Mouse (Mus musculus) olfactory bulb, adult 2 months (tissue): ENCODE data around the gene Vegfd. TPM values are rescaled to one million over a fixed set of nuclear protein-coding genes. Genes with fewer than 3 reads are reported as not detected.

Experiments
- H3K27ac ChIP-seq: fragments of 200-500 bp; 2 replicates; pipeline ENCODE4 v1.5.1; 2012; ENCODE audit warnings: low read depth, low read length; ENCODE audit not compliant: insufficient read depth
- H3K4me1 ChIP-seq: fragments of 200-500 bp; 2 replicates; pipeline ENCODE4 v1.6.1; 2012; ENCODE audit warnings: low read length; ENCODE audit not compliant: control insufficient read depth, insufficient read depth
- H3K4me3 ChIP-seq: fragments of 200-500 bp; 2 replicates; pipeline ENCODE4 v1.5.1; 2012; ENCODE audit warnings: mild to moderate bottlenecking, low read depth, low read length, moderate library complexity; ENCODE audit not compliant: insufficient read depth
- CTCF ChIP-seq: fragments of 200-500 bp; IDR thresholded peaks from 2 replicates; pipeline ENCODE4 v1.5.1; 2012; ENCODE audit warnings: low read depth, mild to moderate bottlenecking, low read length, moderate library complexity; ENCODE audit not compliant: insufficient read depth
- POLR2A ChIP-seq: fragments of 200-500 bp; IDR thresholded peaks from 2 replicates; pipeline ENCODE4 v1.6.1; 2012; ENCODE audit warnings: mild to moderate bottlenecking, low read depth, low read length, moderate library complexity; ENCODE audit not compliant: insufficient read depth
- WGBS: fragments of 180-500 bp; shearing (Covaris S2); methylation state at CpG from one replicate; pipeline ENCODE4 v1.1.7; 2018; 5-methylcytosine and 5-hydroxymethylcytosine counted together
- polyA plus RNA-seq: library from polyadenylated mRNA; stranded (reverse); fragments of >200 nt; gene quantifications from 2 replicates; pipeline ENCODE4 v1.2.4, GENCODE M21; 2012; ENCODE audit warnings: low replicate concordance; ENCODE audit not compliant: missing spikeins, insufficient read depth, insufficient read length

The Vegfd gene
- polyA plus RNA-seq, 1 experiment, result not detected

GRCm38 (mm10) chrX:164410562-164410961 is 37.4 kb downstream of the Vegfd start:
- 88% methylated on average over 1 of the region's 1 CpGs for WGBS
- no peak overlapping the region for H3K27ac ChIP-seq
- no peak overlapping the region for H3K4me3 ChIP-seq
- no peaks in the 10 kb centered on the region for H3K4me1 ChIP-seq
- TF ChIP-seq CTCF (no peak), POLR2A (no peak)

DNA sequence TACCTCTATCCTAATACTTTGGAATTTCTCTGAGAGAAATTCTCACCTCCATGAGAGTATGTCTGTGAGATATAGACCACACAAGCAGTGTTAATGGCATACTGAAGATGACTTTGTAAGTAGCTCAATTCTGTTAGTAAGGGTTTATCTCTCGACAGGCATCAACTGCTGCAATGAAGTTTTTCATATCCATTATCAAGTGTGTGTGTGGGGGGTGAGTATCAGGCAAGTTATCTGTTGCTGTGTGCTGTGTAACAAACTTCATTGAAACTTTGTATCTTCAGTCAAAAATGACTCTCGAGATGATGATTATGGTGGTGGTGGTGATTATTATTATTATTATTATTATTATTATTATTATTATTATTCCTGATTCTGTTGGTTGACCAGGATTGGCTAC is 43.6 kb downstream of the Vegfd start:
- Histone ChIP-seq H3K4me1 (no peaks in the 10 kb centered on the region), H3K4me3 (no peak overlapping the region), H3K27ac (no peak overlapping the region)
- 87% methylated on average over 2 of the region's 2 CpGs for WGBS
- TF ChIP-seq POLR2A, result no peak

DNA sequence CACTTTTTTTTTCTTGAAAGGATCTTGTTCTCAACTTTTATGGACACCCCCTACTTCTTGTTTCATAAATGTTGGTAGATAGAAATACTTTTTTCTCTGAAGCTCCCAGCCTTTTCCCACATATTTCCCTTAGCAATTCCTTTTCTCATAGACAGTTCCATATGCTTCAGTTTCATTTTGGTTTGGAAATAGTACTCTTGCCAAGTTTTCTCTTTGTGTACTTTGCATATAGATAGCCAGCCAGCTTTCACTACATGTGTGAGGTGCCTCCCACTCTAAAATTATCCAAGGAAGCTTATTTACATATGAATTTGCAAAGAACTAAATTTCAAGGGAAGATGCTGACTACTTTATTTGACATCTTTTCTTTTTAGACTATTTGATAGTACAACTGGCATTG is 44.8 kb downstream of the Vegfd start:
- TF ChIP-seq CTCF, result no peak
- TF ChIP-seq POLR2A, result no peak
- H3K4me3 ChIP-seq, result no peak overlapping the region
- no peak overlapping the region for H3K27ac ChIP-seq
- H3K4me1 ChIP-seq, result no peaks in the 10 kb centered on the region

GRCm38 (mm10) chrX:164419471-164419939 is 46.3 kb downstream of the Vegfd start, which contains the start of gene Piga:
Gene Piga (plus strand): TSS chrX:164419787.
- H3K4me1 ChIP-seq, result no peaks in the 10 kb centered on the region
- H3K4me3 ChIP-seq, result peak within 1 kb of the TSS; percentile 92
- H3K27ac ChIP-seq, result 0 out of 2 replicates have a peak within 1 kb of the TSS, but pooled peaks have one; percentile 64
- TF ChIP-seq CTCF (no peak), POLR2A (no peak)
- WGBS, result 10% methylated on average over 40 of the region's 40 CpGs

DNA sequence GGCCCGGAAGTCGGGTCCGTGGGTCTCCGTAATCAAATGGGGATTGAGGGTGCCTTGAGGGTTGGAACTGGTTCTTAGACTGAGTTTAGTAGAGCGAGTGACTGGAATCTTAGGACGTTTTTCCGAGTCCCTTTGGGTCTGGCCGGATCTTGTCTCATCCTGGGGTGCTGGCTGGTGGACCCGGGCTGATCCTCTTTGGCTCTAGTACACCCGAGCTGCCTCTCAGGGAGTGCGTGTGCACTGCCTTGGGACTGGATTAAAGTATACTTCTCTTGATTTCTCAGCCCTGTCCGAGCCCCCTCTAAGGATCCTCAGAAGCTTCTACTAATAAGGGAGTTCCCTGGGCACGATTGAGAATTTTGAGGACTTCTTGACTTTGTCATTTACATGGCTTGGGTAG is 46.8 kb downstream of the Vegfd start:
- Histone ChIP-seq H3K4me1 (no peaks in the 10 kb centered on the region), H3K27ac (0 out of 2 replicates have a peak overlapping the region, but pooled peaks have one; percentile 64), H3K4me3 (peak overlapping the region; percentile 92)
- WGBS, result 21% methylated on average over 13 of the region's 13 CpGs
- TF ChIP-seq CTCF (no peak), POLR2A (no peak)

- H3K4me3 ChIP-seq, result no peak overlapping the region
- no peaks in the 10 kb centered on the region for H3K4me1 ChIP-seq
- TF ChIP-seq POLR2A (no peak), CTCF (no peak)
- no peak overlapping the region for H3K27ac ChIP-seq
- 44% methylated on average over 3 of the region's 3 CpGs for whole genome bisulfite sequencing
Measured at GRCm38 (mm10) chrX:164420518-164420917, 47.3 kb downstream of the Vegfd start.

GRCm38 (mm10) chrX:164424821-164425220 is 51.6 kb downstream of the Vegfd start:
- H3K4me1 ChIP-seq, result no peaks in the 10 kb centered on the region
- no peak overlapping the region for H3K27ac ChIP-seq
- H3K4me3 ChIP-seq, result no peak overlapping the region
- 83% methylated on average over 1 of the region's 1 CpGs for WGBS
- TF ChIP-seq POLR2A (no peak), CTCF (no peak)

DNA sequence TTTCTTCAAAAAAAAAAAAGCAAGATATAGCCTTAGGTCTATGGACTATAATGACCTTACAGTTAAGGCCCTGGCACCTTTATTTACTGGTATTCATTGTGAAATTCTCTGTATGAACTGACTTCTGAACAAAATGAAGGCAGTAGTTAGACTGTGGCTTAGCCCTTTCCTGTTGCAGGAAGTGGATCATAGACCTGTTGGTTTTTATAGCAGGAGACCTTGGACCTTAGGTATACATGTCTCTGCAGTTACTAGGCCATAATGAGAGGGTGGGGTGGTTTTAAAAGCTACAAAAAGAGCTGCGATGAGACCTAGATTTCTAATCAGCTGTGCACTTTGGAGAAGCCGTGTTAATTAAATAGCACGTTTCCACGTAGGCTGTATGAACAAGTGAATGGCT is 54.1 kb downstream of the Vegfd start:
- Histone ChIP-seq H3K4me1 (no peaks in the 10 kb centered on the region), H3K4me3 (no peak overlapping the region), H3K27ac (no peak overlapping the region)
- 71% methylated on average over 4 of the region's 4 CpGs for WGBS
- no peak for TF ChIP-seq POLR2A
- no peak for TF ChIP-seq CTCF

GRCm38 (mm10) chrX:164428224-164428623 is 55.0 kb downstream of the Vegfd start:
- H3K4me1 ChIP-seq, result no peaks in the 10 kb centered on the region
- TF ChIP-seq POLR2A (no peak), CTCF (no peak)
- no peak overlapping the region for H3K27ac ChIP-seq
- 81% methylated on average over 2 of the region's 2 CpGs for WGBS
- no peak overlapping the region for H3K4me3 ChIP-seq

DNA sequence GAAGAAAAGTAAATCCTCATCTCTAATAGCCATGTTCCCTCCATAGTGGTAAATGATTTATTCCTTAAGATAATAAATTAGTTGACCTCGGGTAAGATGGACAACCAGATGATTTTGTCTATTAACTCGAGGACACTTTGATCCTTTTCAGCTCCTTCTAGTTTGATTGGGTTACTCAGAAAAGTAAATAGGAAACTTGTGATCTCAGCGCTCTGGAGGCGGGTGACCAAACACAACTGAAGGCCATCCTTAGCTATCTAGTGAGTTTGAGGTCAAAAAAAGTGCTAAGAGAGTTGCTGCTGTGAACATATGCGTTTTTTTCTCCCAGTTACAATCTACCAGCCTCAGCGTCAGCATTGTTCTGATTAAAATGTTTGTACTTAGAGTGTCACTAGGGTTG is 57.4 kb downstream of the Vegfd start:
- Histone ChIP-seq H3K27ac (no peak overlapping the region), H3K4me1 (no peaks in the 10 kb centered on the region), H3K4me3 (no peak overlapping the region)
- WGBS, result 89% methylated on average over 6 of the region's 6 CpGs
- TF ChIP-seq CTCF (no peak), POLR2A (no peak)
